Mouse (Mus musculus) CH12.LX (cell line): ENCODE results near the gene Ube2e3. TPM values are rescaled to one million over a fixed set of nuclear protein-coding genes. Genes with fewer than 3 reads are reported as not detected.

Experiments
- DNase-seq: peaks from one replicate; pipeline ENCODE4 v3.0.0-alpha.2; 2013; ENCODE audit errors: extremely low read depth
- H3K27ac ChIP-seq: 2 replicates; pipeline ENCODE4 v1.5.1; 2012; ENCODE audit warnings: low read depth, mild to moderate bottlenecking, control low read depth, moderate library complexity; ENCODE audit not compliant: insufficient read depth
- H3K27me3 ChIP-seq: replicated peaks from 2 replicates; pipeline ENCODE3; 2012; ENCODE audit warnings: inconsistent platforms
- H3K36me3 ChIP-seq, 2 experiments: replicated peaks in 1 of 2; 2 replicates each; pipeline versions ENCODE3 to v1.6.1; 2012; ENCODE audit warnings: inconsistent platforms in 1 of 2, low read length in 1 of 2, mild to moderate bottlenecking in 1 of 2, mixed read lengths in 1 of 2, moderate library complexity in 1 of 2; ENCODE audit not compliant: control insufficient read depth in 1 of 2, insufficient read depth in 1 of 2
- H3K4me1 ChIP-seq, 2 experiments: 2 replicates each; pipeline ENCODE4 v1.6.1; 2012; ENCODE audit warnings: inconsistent platforms in 1 of 2, moderate library complexity in 1 of 2; ENCODE audit not compliant: insufficient read depth in 2 of 2, control insufficient read depth in 1 of 2
- H3K4me2 ChIP-seq: 2 replicates; pipeline ENCODE4 v1.6.1; 2012; ENCODE audit warnings: low read depth, mild to moderate bottlenecking, control low read depth; ENCODE audit not compliant: poor library complexity, insufficient read depth, severe bottlenecking
- H3K4me3 ChIP-seq, 3 experiments: fragments of 150-350 bp in 1 of 3; sonication (generic) in 1 of 3; replicated peaks in 1 of 3; 2 replicates each; pipeline versions ENCODE3 to v1.5.1; 2011 to 2012; ENCODE audit warnings: low read depth in 2 of 3, low read length in 2 of 3, mild to moderate bottlenecking in 2 of 3, moderate library complexity in 2 of 3, control low read depth in 1 of 3, improper control_type of control experiment in 1 of 3, inconsistent platforms in 1 of 3, mixed read lengths in 1 of 3; ENCODE audit not compliant: poor library complexity in 1 of 3
- H3K79me2 ChIP-seq: replicated peaks from 2 replicates; pipeline ENCODE4 v1.6.1; 2012; ENCODE audit warnings: mild to moderate bottlenecking, moderate library complexity; ENCODE audit not compliant: control insufficient read depth, poor library complexity, insufficient read depth, severe bottlenecking; ENCODE audit errors: extremely low read depth
- H3K9ac ChIP-seq: 2 replicates; pipeline ENCODE4 v1.6.1; 2012; ENCODE audit warnings: low read depth, mild to moderate bottlenecking, control low read depth, moderate library complexity; ENCODE audit not compliant: insufficient read depth
- H3K9me3 ChIP-seq: replicated peaks from 2 replicates; pipeline ENCODE3; 2012; ENCODE audit warnings: low read length, inconsistent platforms, mixed read lengths
- BHLHE40 ChIP-seq: IDR thresholded peaks from 2 replicates; pipeline ENCODE4 v1.6.1; 2011; ENCODE audit warnings: mild to moderate bottlenecking, low read depth, low read length, improper control_type of control experiment
- CHD2 ChIP-seq: IDR thresholded peaks from 2 replicates; pipeline ENCODE4 v1.6.1; 2011; ENCODE audit warnings: low read length, improper control_type of control experiment
- CTCF ChIP-seq, 2 experiments: IDR thresholded peaks in 1 of 2; conservative IDR thresholded peaks in 1 of 2; 2 replicates each; pipeline ENCODE4 v1.5.1; 2011 to 2012; ENCODE audit warnings: low read depth in 2 of 2, low read length in 2 of 2, improper control_type of control experiment in 1 of 2, inconsistent platforms in 1 of 2, mild to moderate bottlenecking in 1 of 2, moderate library complexity in 1 of 2
- E2F4 ChIP-seq: IDR thresholded peaks from 2 replicates; pipeline ENCODE4 v1.6.1; 2011; ENCODE audit warnings: low read depth, low read length, improper control_type of control experiment; ENCODE audit not compliant: insufficient replicate concordance
- GABPA ChIP-seq: IDR thresholded peaks from 2 replicates; pipeline ENCODE4 v1.6.1; 2012; ENCODE audit warnings: low read depth, low read length, improper control_type of control experiment, inconsistent platforms; ENCODE audit not compliant: insufficient replicate concordance
- HCFC1 ChIP-seq: IDR thresholded peaks from 2 replicates; pipeline ENCODE4 v1.6.1; 2012; ENCODE audit warnings: low read depth, mild to moderate bottlenecking, inconsistent platforms, low read length, improper control_type of control experiment
- IRF4 ChIP-seq: IDR thresholded peaks from 2 replicates; pipeline ENCODE4 v1.6.1; 2014; ENCODE audit warnings: low read depth, mild to moderate bottlenecking, inconsistent platforms, low read length, improper control_type of control experiment
- JUN ChIP-seq: IDR thresholded peaks from 2 replicates; pipeline ENCODE4 v1.6.1; 2011; ENCODE audit warnings: low read depth, mild to moderate bottlenecking, low read length, improper control_type of control experiment, moderate library complexity; ENCODE audit not compliant: insufficient read depth
- JUND ChIP-seq: conservative IDR thresholded peaks from 2 replicates; pipeline ENCODE4 v1.6.1; 2011; ENCODE audit warnings: low read depth, low read length, improper control_type of control experiment
- KAT2A ChIP-seq: IDR thresholded peaks from 2 replicates; pipeline ENCODE4 v1.6.1; 2012; ENCODE audit warnings: low read length, improper control_type of control experiment, inconsistent platforms; ENCODE audit not compliant: insufficient replicate concordance
- MAFK ChIP-seq: IDR thresholded peaks from 2 replicates; pipeline ENCODE4 v1.6.1; 2011; ENCODE audit warnings: low read length, improper control_type of control experiment; ENCODE audit not compliant: insufficient replicate concordance
- MEF2A ChIP-seq: IDR thresholded peaks from 2 replicates; pipeline ENCODE4 v1.6.1; 2014; ENCODE audit warnings: low read depth, mild to moderate bottlenecking, inconsistent platforms, low read length, improper control_type of control experiment, borderline replicate concordance
- MXI1 ChIP-seq: IDR thresholded peaks from 2 replicates; pipeline ENCODE4 v1.6.1; 2011; ENCODE audit warnings: mild to moderate bottlenecking, low read depth, low read length, improper control_type of control experiment
- NRF1 ChIP-seq: IDR thresholded peaks from 2 replicates; pipeline ENCODE4 v1.6.1; 2014; ENCODE audit warnings: low read depth, mild to moderate bottlenecking, inconsistent platforms, low read length, improper control_type of control experiment, moderate library complexity
- POLR2A ChIP-seq: IDR thresholded peaks from 2 replicates; pipeline ENCODE4 v1.6.1; 2011; ENCODE audit warnings: low read depth, mild to moderate bottlenecking, improper control_type of control experiment, low read length
- RCOR1 ChIP-seq: conservative IDR thresholded peaks from 2 replicates; pipeline ENCODE4 v1.6.1; 2012; ENCODE audit warnings: low read depth, mild to moderate bottlenecking, inconsistent platforms, low read length, improper control_type of control experiment
- SMC3 ChIP-seq: IDR thresholded peaks from 2 replicates; pipeline ENCODE4 v1.6.1; 2011; ENCODE audit warnings: low read depth, low read length, improper control_type of control experiment
- TBP ChIP-seq: conservative IDR thresholded peaks from 2 replicates; pipeline ENCODE4 v1.6.1; 2011; ENCODE audit warnings: low read depth, low read length, improper control_type of control experiment
- TCF12 ChIP-seq: IDR thresholded peaks from 2 replicates; pipeline ENCODE4 v1.6.1; 2014; ENCODE audit warnings: low read depth, mild to moderate bottlenecking, inconsistent platforms, low read length, improper control_type of control experiment
- UBTF ChIP-seq: IDR thresholded peaks from 2 replicates; pipeline ENCODE4 v1.6.1; 2012; ENCODE audit warnings: low read depth, mild to moderate bottlenecking, inconsistent platforms, low read length, improper control_type of control experiment, moderate library complexity
- USF2 ChIP-seq: conservative IDR thresholded peaks from 2 replicates; pipeline ENCODE4 v1.6.1; 2011; ENCODE audit warnings: low read depth, low read length, improper control_type of control experiment
- ZKSCAN1 ChIP-seq: IDR thresholded peaks from 2 replicates; pipeline ENCODE4 v1.6.1; 2012; ENCODE audit warnings: low read depth, inconsistent platforms, low read length, improper control_type of control experiment, borderline replicate concordance
- ZMIZ1 ChIP-seq: IDR thresholded peaks from 2 replicates; pipeline ENCODE4 v1.6.1; 2012; ENCODE audit warnings: low read depth, mild to moderate bottlenecking, inconsistent platforms, low read length, improper control_type of control experiment
- dilution Hi-C: fragments of 300-500 bp; cut with MboI; formaldehyde crosslinking; loops from 2 replicates; pipeline ENCODE4 v1.14.3; 2020; ENCODE audit warnings: low sequenced_read_pairs; ENCODE audit not compliant: extremely low pct_unique_long_range_greater_than_20kb, extremely low pct_ligation_motif_present
- in situ Hi-C: fragments of 300-500 bp; cut with MboI; formaldehyde crosslinking; loops from 3 replicates; pipeline ENCODE4 v1.14.3; 2019; ENCODE audit warnings: low sequenced_read_pairs, low pct_ligation_motif_present, low pct_unique_long_range_greater_than_20kb, mixed read lengths
- polyA plus RNA-seq: library from polyadenylated mRNA; unstranded; fragments of >175 nt; gene quantifications from 2 replicates; pipeline ENCODE4 v1.2.1, GENCODE M21; 2012; ENCODE audit warnings: low read depth; ENCODE audit not compliant: insufficient read length
- total RNA-seq, 2 experiments: library from RNA; depleted of rRNA; stranded (reverse); fragments of 300-350 nt in 1 of 2; fragments of >200 nt in 1 of 2; gene quantifications; 2 replicates each; pipeline ENCODE4 v1.2.3; 2012 to 2014

Ube2e3 gene
- total and polyA plus RNA-seq, 3 experiments: 22.1 to 66.4 (median 44.7) TPM

DNA sequence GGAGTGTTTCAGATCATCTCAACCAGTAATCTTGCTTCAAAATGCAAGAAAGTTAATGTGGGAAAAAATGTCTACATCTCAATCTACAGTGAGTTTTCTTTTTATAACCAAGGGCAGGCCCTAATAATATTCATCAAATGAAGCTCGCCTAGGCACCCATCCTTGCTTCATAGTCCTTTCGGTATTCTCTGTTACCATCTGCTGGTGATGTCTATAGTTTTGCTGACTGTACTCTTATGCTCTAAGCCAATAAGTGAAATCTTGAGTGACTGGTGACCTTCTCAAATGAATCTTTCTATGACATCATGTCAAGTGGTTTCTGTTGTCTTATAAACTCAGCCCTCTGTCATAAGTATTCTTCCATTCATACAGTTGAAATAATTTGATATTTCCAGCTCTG is 97.1 kb downstream of the Ube2e3 start:
- Histone ChIP-seq H3K9ac (peak overlapping the region; percentile 59; the same call in 1 of the 2 replicates), H3K4me2 (peak overlapping the region; percentile 51; the same call in 1 of the 2 replicates), H3K4me1 (peaks cover 19 to 50% of the 10 kb centered on the region in 2 experiments), H3K9me3 (no peaks in the 10 kb centered on the region), H3K79me2 (no peaks in the 10 kb centered on the region), H3K4me3 (no peak overlapping the region), H3K27ac (peak overlapping the region; percentile 86; the same call in 1 of the 2 replicates), H3K36me3 (no peaks in the 10 kb centered on the region), H3K27me3 (no peaks in the 10 kb centered on the region)
- DNase-seq: no peak
- TF ChIP-seq POLR2A (no peak), JUND (no peak), E2F4 (no peak), ZMIZ1 (no peak), ZKSCAN1 (no peak), NRF1 (no peak), UBTF (no peak), USF2 (no peak), SMC3 (no peak), IRF4 (no peak), CTCF (conservative IDR thresholded peaks at IDR 0.05 in 1 of 2, IDR thresholded peaks at IDR 0.05 in 1 of 2; ENCODE audit: low read depth in 2 of 2, low read length in 2 of 2) (no peak), RCOR1 (no peak), CHD2 (no peak), GABPA (no peak), HCFC1 (no peak), MAFK (peak; percentile 93), MEF2A (no peak), TCF12 (no peak), TBP (peak; percentile 65; the same call in 1 of the 2 replicates), BHLHE40 (no peak), MXI1 (no peak), JUN (peak; percentile 37; the same call in 1 of the 2 replicates), KAT2A (no peak)
- in situ Hi-C loops (loop anchor here (5.0 to 25.0 kb wide), 3 partner anchors 97 to 397 kb away; partner anchors contain the start of gene Itga4), dilution Hi-C loops (no loop called here)
